Mouse (Mus musculus) ES-Bruce4 (cell line): ENCODE data around the gene Plbd1.

Experiments
- CTCF ChIP-seq: IDR thresholded peaks from one replicate; pipeline ENCODE4 v1.8.1; 2011; ENCODE audit warnings: low read depth, low read length
- POLR2A ChIP-seq: IDR thresholded peaks from one replicate; pipeline ENCODE4 v1.8.1; 2011; ENCODE audit warnings: low read length; ENCODE audit not compliant: insufficient read depth

GRCm38 (mm10) chr6:136612312-136612711 is 49.4 kb downstream of the Plbd1 start:
- no peak for TF ChIP-seq POLR2A
- TF ChIP-seq CTCF, result no peak
